Mouse (Mus musculus) adipocyte (in vitro differentiated cells): ENCODE data around the gene 4933405L10Rik.

ENCODE experiments used
- DNase-seq: peaks from one replicate; pipeline ENCODE4 v3.0.0-alpha.2; 2016; ENCODE audit warnings: low spot score

4933405L10Rik gene

DNA sequence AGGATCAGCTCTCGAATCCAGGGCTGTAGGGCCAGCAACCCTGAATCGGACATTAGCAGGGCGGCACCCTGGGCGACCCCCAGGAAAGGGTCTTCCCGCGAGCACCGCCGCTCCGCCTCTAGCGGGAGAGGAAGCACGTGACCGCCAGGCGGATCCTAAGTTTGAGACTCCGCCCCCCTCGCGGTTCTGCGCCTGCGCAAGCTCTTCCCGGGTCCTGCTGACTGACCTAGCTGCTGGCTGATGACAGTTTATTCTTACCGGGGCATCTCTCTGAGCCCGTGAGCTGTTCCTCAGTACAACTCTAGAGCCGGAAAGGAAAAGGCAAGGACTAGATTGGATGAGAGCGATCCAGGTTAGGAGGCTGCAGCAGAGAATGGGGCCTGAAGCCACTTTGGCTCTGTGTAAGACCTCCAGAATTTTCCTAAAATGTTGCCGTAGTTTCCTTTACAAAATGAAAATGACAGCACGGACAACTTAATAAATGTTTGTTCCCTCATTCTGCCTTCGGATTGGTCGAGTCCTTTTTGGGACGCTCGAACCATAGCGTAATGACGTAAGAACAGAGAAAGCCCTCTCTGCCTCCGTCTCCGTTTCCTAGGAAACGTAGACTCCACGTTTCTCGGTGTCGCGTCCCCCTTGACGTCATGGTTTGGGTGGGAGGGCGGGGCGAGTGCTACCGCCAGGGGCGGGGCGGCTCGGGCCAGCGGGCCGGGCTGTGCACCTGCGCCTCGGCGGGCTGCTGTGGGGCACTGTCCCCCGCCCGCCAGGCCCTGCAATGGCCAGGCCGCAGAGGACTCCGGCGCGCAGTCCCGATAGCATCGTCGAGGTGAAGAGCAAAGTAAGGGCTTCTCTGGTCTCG, 6.3 kb upstream of the 4933405L10Rik start, which contains the start of the genes Acd and Pard6a:
TSS of gene Acd (minus strand) at position 137 of the 859 bp plus-strand sequence.
TSS of gene Pard6a (plus strand) at position 183 of the 859 bp plus-strand sequence.
- DNase-seq, result peak; percentile 94

- DNase-seq, result no peak
Observed at GRCm38 (mm10) chr8:105702001-105702401, 5.5 kb upstream of the 4933405L10Rik start.

- no peak for DNase-seq
Observed at GRCm38 (mm10) chr8:105702731-105703415, 4.6 kb upstream of the 4933405L10Rik start.

DNA sequence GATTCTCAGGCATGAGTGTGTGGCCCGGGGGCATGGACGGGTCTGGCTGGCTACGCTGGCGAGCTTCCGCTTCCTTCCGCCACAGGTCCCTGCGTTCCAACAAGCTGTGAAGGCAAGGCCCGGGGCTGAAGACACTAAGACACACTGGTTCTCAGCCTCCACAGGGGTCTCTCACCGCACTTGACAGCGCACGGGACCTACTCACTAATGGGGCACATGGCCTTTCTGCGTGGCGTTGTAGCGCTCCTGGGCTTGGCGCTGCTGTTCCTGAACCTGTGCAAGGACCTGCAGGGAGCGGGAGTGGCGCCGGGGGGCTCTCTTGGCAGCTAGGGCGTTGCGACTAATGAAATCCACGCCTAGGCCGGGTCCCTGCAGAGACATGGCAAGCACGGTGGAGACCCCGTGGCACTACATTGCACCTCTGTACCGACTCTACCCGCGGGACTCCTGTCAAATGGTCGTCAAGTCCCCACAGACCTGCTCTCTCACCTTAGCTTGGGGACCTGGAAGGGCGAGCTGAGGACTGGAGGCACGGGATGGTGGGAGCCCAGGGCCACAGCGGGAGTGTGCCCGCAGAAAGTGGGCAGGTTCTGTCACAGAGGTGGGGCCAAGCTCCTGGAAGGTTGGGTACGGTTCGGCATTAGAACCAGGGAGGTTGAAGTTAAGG, 3.2 kb upstream of the 4933405L10Rik start:
- DNase-seq, result no peak

DNA sequence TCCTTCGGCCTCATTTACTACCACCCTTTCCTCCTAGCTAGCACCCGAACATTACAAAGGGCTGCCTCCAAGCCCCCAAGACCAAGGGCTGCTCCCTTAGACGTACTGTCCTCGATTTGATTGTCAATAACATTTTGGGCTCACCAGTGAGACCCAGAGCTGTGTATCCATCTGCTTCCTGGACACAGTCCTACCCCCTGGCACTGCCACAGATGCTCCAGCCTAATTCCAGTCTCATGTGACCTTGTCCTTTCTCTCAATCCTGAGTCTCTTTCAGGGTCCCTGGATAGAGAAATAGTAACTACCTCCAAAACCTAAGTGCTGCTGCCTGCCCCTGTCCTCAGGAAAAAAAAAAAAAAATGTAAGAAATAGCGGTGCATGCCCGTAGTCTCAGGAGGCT, 2.5 kb upstream of the 4933405L10Rik start:
- no peak for DNase-seq

- DNase-seq, result no peak
Observed at GRCm38 (mm10) chr8:105706426-105706825, 1.0 kb upstream of the 4933405L10Rik start.

- no peak for DNase-seq
Observed at GRCm38 (mm10) chr8:105708675-105709074, 1.2 kb downstream of the 4933405L10Rik start.

DNA sequence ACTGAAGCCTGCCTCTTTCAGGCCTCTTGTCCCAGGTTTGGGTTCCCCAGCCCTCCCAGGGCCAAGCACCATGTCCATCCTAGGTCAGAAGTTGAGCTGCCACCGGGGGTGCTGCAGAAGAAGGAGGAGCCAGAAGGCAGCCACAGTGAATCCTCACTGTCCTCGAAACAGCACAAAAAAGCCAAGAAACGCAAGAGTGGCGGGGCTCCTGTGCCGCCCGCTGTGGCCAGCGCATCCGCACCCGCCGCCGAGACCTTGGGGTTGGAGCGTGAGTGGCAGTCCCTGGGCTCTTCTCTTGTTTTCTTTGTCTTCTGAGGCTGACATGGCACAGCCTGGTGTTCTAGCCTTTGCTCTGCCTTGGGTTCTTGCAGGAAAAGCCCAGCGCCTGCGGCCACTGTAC, 1.9 kb downstream of the 4933405L10Rik start:
- DNase-seq, result no peak

GRCm38 (mm10) chr8:105712286-105712685, 4.8 kb downstream of the 4933405L10Rik start:
- DNase-seq, result no peak

DNA sequence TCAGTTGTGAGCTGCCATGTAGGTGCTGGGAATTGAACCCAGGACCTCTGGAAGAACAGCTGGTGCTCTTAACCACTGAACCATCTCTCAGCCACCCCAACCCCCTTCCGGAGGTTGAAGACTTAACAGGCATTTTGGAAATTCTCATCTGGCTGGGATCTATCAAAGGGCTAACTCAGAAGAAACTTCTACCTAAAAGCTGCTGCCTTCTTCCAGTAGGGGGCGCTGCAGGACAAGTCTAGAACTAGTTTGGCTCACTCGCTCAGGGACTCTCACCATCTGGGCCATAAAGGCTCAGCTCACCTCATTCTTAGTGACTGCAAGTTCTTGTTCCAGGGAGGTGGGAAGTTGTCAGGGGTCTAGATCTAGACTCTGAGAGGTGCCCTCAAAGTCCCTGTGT, 6.7 kb downstream of the 4933405L10Rik start:
- peak; percentile 96 for DNase-seq

GRCm38 (mm10) chr8:105715042-105715441, 7.6 kb downstream of the 4933405L10Rik start:
- no peak for DNase-seq

DNA sequence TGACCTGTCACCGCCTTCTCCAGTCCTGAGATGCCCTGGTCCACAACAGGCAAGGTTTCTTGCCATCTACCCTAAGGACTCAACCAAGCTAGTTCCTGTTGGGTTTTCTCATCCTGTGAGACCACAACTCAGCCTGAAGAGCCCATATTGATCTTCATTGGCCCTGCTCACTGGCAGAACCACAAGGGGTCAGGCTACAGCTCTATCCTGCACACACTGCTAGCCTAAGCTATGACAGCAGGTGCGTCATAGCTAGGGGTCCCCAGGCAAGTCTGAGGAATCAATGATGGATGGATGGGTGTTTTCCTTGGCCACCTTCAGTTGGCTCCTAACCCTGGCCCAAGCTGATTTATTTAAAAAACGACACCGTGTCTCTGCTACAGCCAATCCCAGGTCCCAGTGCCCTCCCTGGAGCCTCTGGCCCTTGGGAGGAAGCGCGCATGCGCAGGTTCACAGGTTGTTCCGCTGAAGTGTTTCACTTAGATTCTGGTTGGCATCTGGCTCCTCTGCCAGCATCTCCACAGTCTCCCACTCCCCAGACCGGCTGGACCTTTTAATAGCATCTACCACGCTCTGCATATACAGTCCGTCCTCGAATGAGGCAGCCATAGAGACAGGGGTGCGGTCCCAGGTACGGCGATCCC, 9.0 kb downstream of the 4933405L10Rik start:
- DNase-seq, result no peak

- no peak for DNase-seq
Observed at GRCm38 (mm10) chr8:105719637-105720036, 12.2 kb downstream of the 4933405L10Rik start.

DNA sequence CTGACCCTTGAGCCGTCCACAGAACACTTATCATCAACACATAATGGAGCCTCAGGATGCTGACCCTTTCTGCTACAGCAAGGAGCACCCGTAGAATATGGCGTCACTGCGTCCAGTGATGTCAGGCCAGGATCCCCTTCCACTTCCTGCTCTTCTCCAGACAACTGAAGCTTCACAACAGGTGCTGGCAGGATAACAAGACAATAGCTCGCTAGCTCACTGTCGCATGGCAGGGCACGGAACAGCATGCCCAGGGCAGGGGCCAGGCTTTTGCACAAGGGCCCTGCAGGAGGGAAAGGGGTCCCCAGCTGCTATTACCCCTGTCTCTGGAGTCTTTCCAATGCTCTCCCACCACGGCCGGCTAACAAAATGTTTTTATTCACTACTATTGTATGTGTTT, 15.4 kb downstream of the 4933405L10Rik start:
- no peak for DNase-seq

GRCm38 (mm10) chr8:105725726-105726125, 18.3 kb downstream of the 4933405L10Rik start:
- DNase-seq, result no peak

- DNase-seq, result no peak
Observed at GRCm38 (mm10) chr8:105727397-105728124, 20.1 kb downstream of the 4933405L10Rik start.

GRCm38 (mm10) chr8:105732186-105732585, 24.7 kb downstream of the 4933405L10Rik start:
- DNase-seq, result no peak

GRCm38 (mm10) chr8:105739216-105739615, 31.8 kb downstream of the 4933405L10Rik start:
- DNase-seq, result no peak

GRCm38 (mm10) chr8:105743301-105743700, 35.8 kb downstream of the 4933405L10Rik start:
- DNase-seq, result peak; percentile 27

DNA sequence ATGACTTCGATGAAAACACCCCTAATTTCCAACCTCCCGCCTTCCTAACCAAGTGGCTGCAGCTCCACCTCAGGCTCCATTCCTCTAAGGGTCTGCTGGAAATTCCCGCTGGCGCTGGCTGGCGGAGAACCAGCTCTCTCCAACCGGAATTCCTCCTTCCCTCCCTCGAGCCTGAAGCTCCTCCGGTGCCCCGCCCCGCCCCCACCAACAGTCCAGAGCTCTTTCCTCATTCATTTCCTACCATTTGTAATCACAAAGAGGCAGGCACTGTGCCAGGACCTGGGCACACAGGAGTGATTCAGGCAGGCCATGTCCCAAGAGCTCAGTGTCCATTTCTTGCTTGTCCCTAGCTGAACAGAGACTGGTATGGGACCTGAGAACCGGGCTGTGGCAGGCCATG, 43.2 kb downstream of the 4933405L10Rik start:
- peak; percentile 97 for DNase-seq

- DNase-seq, result peak; percentile 70
Observed at GRCm38 (mm10) chr8:105753916-105754315, 46.5 kb downstream of the 4933405L10Rik start.
